Mouse (Mus musculus) kidney, embryonic 14.5 days (tissue): ENCODE data around the gene Atxn1. TPM values are rescaled to one million over a fixed set of nuclear protein-coding genes. Genes with fewer than 3 reads are reported as not detected.

ENCODE experiments used
- ATAC-seq: fragments of 200-750 bp; cut with Nextera tagmentation; 2 replicates; pipeline ENCODE4 v1.8.0; 2017; ENCODE audit warnings: moderate number of reproducible peaks, mild to moderate bottlenecking, moderate TSS enrichment, moderate library complexity; ENCODE audit not compliant: low FRiP score, low TSS enrichment
- H3K27ac ChIP-seq: fragments of 300-500 bp; sonication (generic); 2 replicates; pipeline ENCODE4 v1.5.1; 2014; ENCODE audit warnings: low read depth, mild to moderate bottlenecking, low read length, moderate library complexity, mixed read lengths
- H3K27me3 ChIP-seq: fragments of 300-500 bp; sonication (generic); 2 replicates; pipeline ENCODE4 v1.6.1; 2014; ENCODE audit warnings: mild to moderate bottlenecking, low read length; ENCODE audit not compliant: control insufficient read depth, insufficient read depth
- H3K36me3 ChIP-seq: fragments of 300-500 bp; sonication (generic); 2 replicates; pipeline ENCODE4 v1.6.1; 2014; ENCODE audit warnings: low read length, mixed read lengths; ENCODE audit not compliant: control insufficient read depth, insufficient read depth
- H3K4me1 ChIP-seq: fragments of 300-500 bp; sonication (generic); 2 replicates; pipeline ENCODE4 v1.6.1; 2014; ENCODE audit warnings: low read length, mixed read lengths; ENCODE audit not compliant: control insufficient read depth, insufficient read depth
- H3K4me2 ChIP-seq: fragments of 300-500 bp; sonication (generic); replicated peaks from 2 replicates; pipeline ENCODE4 v1.6.1; 2014; ENCODE audit warnings: low read depth, mild to moderate bottlenecking, low read length
- H3K4me3 ChIP-seq: fragments of 300-500 bp; sonication (generic); 2 replicates; pipeline ENCODE4 v1.5.1; 2014; ENCODE audit warnings: mild to moderate bottlenecking, low read length
- H3K9ac ChIP-seq: fragments of 300-500 bp; sonication (generic); 2 replicates; pipeline ENCODE4 v1.6.1; 2014; ENCODE audit warnings: low read depth, mild to moderate bottlenecking, low read length, moderate library complexity
- H3K9me3 ChIP-seq: fragments of 300-500 bp; sonication (generic); 2 replicates; pipeline ENCODE4 v1.6.1; 2016; ENCODE audit warnings: low read length; ENCODE audit not compliant: control insufficient read depth
- WGBS: fragments of 180-500 bp; shearing (Covaris S2); extraction: QIAGEN DNeasy Blood & Tissue Kit; methylation state at CpG from one replicate; pipeline ENCODE4 v1.1.7; 2014; 5-methylcytosine and 5-hydroxymethylcytosine counted together
- polyA plus RNA-seq: library from polyadenylated mRNA; unstranded; fragments of >200 nt; fragmentation: Nextera tagmentation; extraction: Ambion mirVana; gene quantifications from 2 replicates; pipeline ENCODE4 v1.2.1, GENCODE M21; 2014

Gene Atxn1
- polyA plus RNA-seq, 1 experiment from 2014 or later = 4.0 TPM

GRCm38 (mm10) chr13:45902457-45902856, 62.4 kb downstream of the Atxn1 start:
- 99% methylated on average over 5 of the region's 5 CpGs for WGBS
- ATAC-seq = no peak
- no peaks in the 10 kb centered on the region for H3K36me3 ChIP-seq
- no peak overlapping the region for H3K4me3 ChIP-seq
- H3K27me3 ChIP-seq = no peaks in the 10 kb centered on the region
- no peak overlapping the region for H3K27ac ChIP-seq
- H3K9ac ChIP-seq = no peak overlapping the region
- no peak overlapping the region for H3K4me2 ChIP-seq
- H3K9me3 ChIP-seq = no peaks in the 10 kb centered on the region
- H3K4me1 ChIP-seq = peaks cover 25% of the 10 kb centered on the region; the same call in 1 of the 2 replicates

DNA sequence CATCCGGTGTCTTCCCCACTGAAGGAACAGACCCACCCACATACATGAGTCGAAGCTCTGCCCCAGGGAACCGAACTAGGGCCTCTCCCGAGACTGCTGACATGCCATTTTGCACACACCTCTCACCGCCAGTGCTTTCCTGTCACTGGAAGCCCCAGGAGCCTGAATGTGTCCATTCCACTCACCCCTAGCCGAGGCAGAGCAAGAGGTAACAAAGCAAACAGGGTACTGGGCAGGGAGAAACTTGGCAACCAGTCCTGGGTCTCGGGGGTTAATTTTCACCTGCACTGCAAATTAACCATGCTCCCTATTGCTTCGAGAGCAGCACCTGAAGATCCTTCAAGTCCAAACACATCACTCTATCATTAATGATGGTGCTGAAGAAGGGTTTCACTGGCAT, 64.0 kb downstream of the Atxn1 start:
- 82% methylated on average over 8 of the region's 8 CpGs for WGBS
- H3K36me3 ChIP-seq = no peaks in the 10 kb centered on the region
- no peak overlapping the region for H3K9ac ChIP-seq
- no peak overlapping the region for H3K27ac ChIP-seq
- H3K4me2 ChIP-seq = no peak overlapping the region
- peaks cover 17% of the 10 kb centered on the region; the same call in 1 of the 2 replicates for H3K4me1 ChIP-seq
- ATAC-seq = no peak
- no peaks in the 10 kb centered on the region for H3K27me3 ChIP-seq
- no peaks in the 10 kb centered on the region for H3K9me3 ChIP-seq
- no peak overlapping the region for H3K4me3 ChIP-seq

DNA sequence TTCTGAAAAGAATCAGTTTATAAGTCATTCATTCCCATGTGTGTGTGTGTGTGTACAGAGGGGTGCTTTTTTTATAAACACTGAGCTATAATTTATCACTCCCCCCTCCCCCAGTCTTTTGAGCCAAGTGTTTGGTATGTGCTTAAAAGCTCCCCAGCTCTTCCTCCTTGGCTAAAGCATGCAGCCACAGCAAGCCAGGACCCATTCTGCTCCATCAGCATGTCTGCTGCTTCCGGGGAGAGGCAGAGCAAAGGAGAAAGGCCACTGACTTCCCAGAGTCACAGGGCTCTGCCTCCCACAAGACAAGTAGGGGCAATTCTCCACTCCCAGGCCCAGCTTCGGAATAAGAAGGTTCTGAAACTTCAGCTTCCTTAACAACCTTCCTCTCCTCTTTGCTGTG, 67.2 kb downstream of the Atxn1 start:
- Histone ChIP-seq H3K27me3 (no peaks in the 10 kb centered on the region), H3K4me2 (no peak overlapping the region), H3K27ac (0 out of 2 replicates have a peak overlapping the region, but pooled peaks have one; percentile 30), H3K4me3 (no peak overlapping the region), H3K36me3 (no peaks in the 10 kb centered on the region), H3K4me1 (peaks cover 14% of the 10 kb centered on the region; the same call in 1 of the 2 replicates), H3K9ac (no peak overlapping the region), H3K9me3 (no peaks in the 10 kb centered on the region)
- ATAC-seq = no peak
- WGBS = 15% methylated on average over 2 of the region's 2 CpGs

DNA sequence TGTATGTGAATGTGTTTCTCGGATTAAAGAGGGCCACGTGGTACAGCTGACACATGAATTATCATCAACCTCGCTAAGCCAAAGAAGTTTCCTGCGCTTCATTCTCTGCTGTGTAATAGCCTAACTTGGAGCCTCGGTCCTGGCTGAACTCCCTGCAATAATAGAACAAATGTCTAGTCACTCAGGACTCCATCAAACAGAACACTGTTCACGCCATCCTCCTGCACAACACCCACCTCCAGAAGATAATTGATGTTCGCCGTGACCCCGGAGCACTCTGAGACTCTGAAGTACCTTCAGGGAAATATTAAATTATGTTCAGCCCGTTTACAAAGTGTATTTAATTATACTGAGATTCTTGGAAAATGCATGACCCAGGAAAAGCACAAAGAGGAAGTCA, 70.0 kb downstream of the Atxn1 start:
- Histone ChIP-seq H3K9ac (no peak overlapping the region), H3K4me2 (no peak overlapping the region), H3K27me3 (no peaks in the 10 kb centered on the region), H3K9me3 (no peaks in the 10 kb centered on the region), H3K27ac (no peak overlapping the region), H3K4me3 (no peak overlapping the region), H3K36me3 (no peaks in the 10 kb centered on the region), H3K4me1 (peaks cover 14% of the 10 kb centered on the region; the same call in 1 of the 2 replicates)
- peak; percentile 68 for ATAC-seq
- 52% methylated on average over 10 of the region's 10 CpGs for WGBS

GRCm38 (mm10) chr13:45894234-45894633, 70.6 kb downstream of the Atxn1 start:
- H3K36me3 ChIP-seq = no peaks in the 10 kb centered on the region
- no peak overlapping the region for H3K27ac ChIP-seq
- no peaks in the 10 kb centered on the region for H3K9me3 ChIP-seq
- 76% methylated on average over 6 of the region's 6 CpGs for WGBS
- H3K27me3 ChIP-seq = no peaks in the 10 kb centered on the region
- H3K9ac ChIP-seq = no peak overlapping the region
- H3K4me1 ChIP-seq = peaks cover 14% of the 10 kb centered on the region; the same call in 1 of the 2 replicates
- no peak overlapping the region for H3K4me2 ChIP-seq
- ATAC-seq = peak; percentile 9; the same call in 1 of the 2 replicates
- no peak overlapping the region for H3K4me3 ChIP-seq

DNA sequence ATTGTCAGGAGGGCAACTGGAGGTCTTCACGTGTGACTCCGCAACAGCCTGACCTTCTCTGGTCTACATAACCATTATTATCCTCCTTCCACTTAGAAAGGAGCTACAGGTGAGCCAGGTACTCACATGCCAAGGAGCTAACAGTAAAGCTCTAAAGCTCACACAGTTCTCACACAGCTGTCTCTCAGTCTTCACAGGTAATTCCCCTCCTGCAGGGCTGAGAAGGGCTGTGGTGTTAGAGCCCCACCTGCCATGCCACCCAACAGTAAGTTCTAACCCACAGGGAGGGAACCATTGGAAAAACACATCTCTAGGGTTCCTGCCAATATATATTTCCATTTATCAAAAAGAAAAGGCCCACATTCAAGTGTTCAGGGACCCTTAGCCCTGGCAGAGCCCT, 73.7 kb downstream of the Atxn1 start:
- no peaks in the 10 kb centered on the region for H3K27me3 ChIP-seq
- 87% methylated on average over 2 of the region's 2 CpGs for WGBS

DNA sequence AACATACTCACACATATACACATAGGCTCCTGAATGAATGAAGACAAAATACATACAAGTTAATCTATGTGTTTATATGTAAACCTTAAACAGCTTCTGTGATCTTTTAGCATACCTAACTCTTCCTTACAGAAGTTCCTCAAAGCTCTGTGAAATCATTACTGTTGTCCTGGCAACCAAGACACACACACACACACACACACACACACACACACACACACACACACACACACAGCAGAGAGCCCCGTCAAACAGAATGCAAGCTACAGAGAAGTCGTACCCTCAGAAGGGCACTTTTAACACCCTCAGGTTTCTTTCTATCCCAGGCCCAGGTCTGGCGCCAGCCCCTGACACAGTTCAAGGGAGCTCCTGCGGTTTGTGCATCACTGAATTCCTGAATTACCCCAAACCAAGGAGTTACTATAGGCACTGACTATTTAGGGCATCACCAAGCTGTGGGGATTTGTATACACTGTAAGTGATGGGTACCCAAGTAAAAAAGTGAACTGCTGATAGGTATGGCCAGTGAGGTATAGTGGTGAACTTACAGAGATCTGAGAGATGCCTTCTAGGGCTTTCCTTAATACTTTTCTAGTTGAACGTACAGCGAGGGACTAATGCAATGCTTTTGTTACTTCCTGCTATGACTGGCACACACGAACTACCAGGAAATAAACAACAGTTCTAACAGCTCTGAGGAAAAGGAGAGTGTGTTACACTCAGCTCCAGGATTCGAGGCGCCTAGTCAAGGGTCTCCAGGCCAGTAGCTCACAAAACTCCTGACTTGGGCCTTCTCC, 75.7 kb downstream of the Atxn1 start:
- H3K9me3 ChIP-seq = no peaks in the 10 kb centered on the region
- no peak overlapping the region for H3K4me2 ChIP-seq
- H3K4me1 ChIP-seq = no peaks in the 10 kb centered on the region
- 69% methylated on average over 9 of the region's 9 CpGs for WGBS
- no peak overlapping the region for H3K4me3 ChIP-seq
- H3K36me3 ChIP-seq = no peaks in the 10 kb centered on the region
- ATAC-seq = no peak
- H3K27ac ChIP-seq = no peak overlapping the region
- H3K9ac ChIP-seq = no peak overlapping the region
- H3K27me3 ChIP-seq = no peaks in the 10 kb centered on the region

More for the DNA sequence above, 73.7 kb downstream of the Atxn1 start:
- Histone ChIP-seq H3K4me1 (no peaks in the 10 kb centered on the region), H3K4me2 (no peak overlapping the region), H3K27ac (no peak overlapping the region), H3K9ac (no peak overlapping the region), H3K4me3 (no peak overlapping the region), H3K9me3 (no peaks in the 10 kb centered on the region), H3K36me3 (no peaks in the 10 kb centered on the region)
- no peak for ATAC-seq

DNA sequence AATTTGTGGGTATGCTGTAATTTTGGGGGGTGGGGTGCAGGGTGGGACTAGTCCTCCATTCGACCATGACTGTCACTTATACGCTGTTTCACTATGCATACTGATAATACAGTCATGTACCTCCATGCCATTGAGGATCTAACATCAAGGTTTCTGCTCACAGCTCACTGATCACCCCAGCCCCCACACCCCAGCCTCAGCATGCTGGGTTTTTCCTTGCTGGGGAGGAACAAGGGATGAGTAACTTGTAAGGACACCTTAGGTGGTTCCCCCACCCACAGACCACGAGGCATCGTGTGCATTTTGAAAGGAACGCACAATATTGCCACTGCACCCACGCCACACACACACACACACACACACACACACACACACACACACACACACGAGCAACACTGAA, 79.9 kb downstream of the Atxn1 start:
- Histone ChIP-seq H3K4me2 (no peak overlapping the region), H3K9me3 (no peaks in the 10 kb centered on the region), H3K9ac (no peak overlapping the region), H3K27ac (no peak overlapping the region), H3K4me3 (no peak overlapping the region), H3K36me3 (no peaks in the 10 kb centered on the region), H3K4me1 (no peaks in the 10 kb centered on the region), H3K27me3 (no peaks in the 10 kb centered on the region)
- no peak for ATAC-seq
- WGBS = 82% methylated on average over 7 of the region's 7 CpGs

GRCm38 (mm10) chr13:45883791-45884238, 81.0 kb downstream of the Atxn1 start:
- no peak overlapping the region for H3K9ac ChIP-seq
- H3K4me1 ChIP-seq = no peaks in the 10 kb centered on the region
- no peaks in the 10 kb centered on the region for H3K9me3 ChIP-seq
- no peak overlapping the region for H3K27ac ChIP-seq
- H3K4me3 ChIP-seq = no peak overlapping the region
- no peaks in the 10 kb centered on the region for H3K27me3 ChIP-seq
- ATAC-seq = no peak
- no peaks in the 10 kb centered on the region; the same call in 1 of the 2 replicates for H3K36me3 ChIP-seq
- H3K4me2 ChIP-seq = no peak overlapping the region
- 75% methylated on average over 10 of the region's 10 CpGs for WGBS
